Mouse (Mus musculus) lung, embryonic 15.5 days (tissue): ENCODE data around the gene Pon1. TPM values are rescaled to one million over a fixed set of nuclear protein-coding genes. Genes with fewer than 3 reads are reported as not detected.

ENCODE experiments used
- ATAC-seq: fragments of 200-750 bp; cut with Nextera tagmentation; 2 replicates; pipeline ENCODE4 v1.8.0; 2017; ENCODE audit warnings: moderate number of reproducible peaks, borderline replicate concordance; ENCODE audit not compliant: low FRiP score, low TSS enrichment; ENCODE audit errors: extremely low read depth
- H3K27ac ChIP-seq: fragments of 300-500 bp; sonication (generic); 2 replicates; pipeline ENCODE4 v1.5.1; 2015; ENCODE audit warnings: moderate library complexity, mild to moderate bottlenecking, inconsistent platforms
- H3K27me3 ChIP-seq: fragments of 300-500 bp; sonication (generic); 2 replicates; pipeline ENCODE4 v1.6.1; 2015; ENCODE audit warnings: inconsistent platforms
- H3K36me3 ChIP-seq: fragments of 300-500 bp; sonication (generic); 2 replicates; pipeline ENCODE4 v1.6.1; 2015; ENCODE audit warnings: inconsistent platforms
- H3K4me1 ChIP-seq: fragments of 300-500 bp; sonication (generic); 2 replicates; pipeline ENCODE4 v1.6.1; 2015; ENCODE audit warnings: inconsistent platforms
- H3K4me2 ChIP-seq: fragments of 300-500 bp; sonication (generic); 2 replicates; pipeline ENCODE4 v1.6.1; 2015; ENCODE audit warnings: inconsistent platforms, mild to moderate bottlenecking, moderate library complexity
- H3K4me3 ChIP-seq: fragments of 300-500 bp; sonication (generic); 2 replicates; pipeline ENCODE4 v1.5.1; 2015; ENCODE audit warnings: mild to moderate bottlenecking, inconsistent platforms
- H3K9ac ChIP-seq: fragments of 300-500 bp; sonication (generic); 2 replicates; pipeline ENCODE4 v1.6.1; 2015; ENCODE audit warnings: inconsistent platforms
- H3K9me3 ChIP-seq: fragments of 300-500 bp; sonication (generic); 2 replicates; pipeline ENCODE4 v1.6.1; 2016; ENCODE audit warnings: inconsistent platforms
- WGBS: fragments of 180-500 bp; shearing (Covaris S2); methylation state at CpG from one replicate; pipeline ENCODE4 v1.1.7; 2015; 5-methylcytosine and 5-hydroxymethylcytosine counted together
- polyA plus RNA-seq: library from polyadenylated mRNA; unstranded; fragments of >200 nt; fragmentation: Nextera tagmentation; extraction: Ambion mirVana; gene quantifications from 2 replicates; pipeline ENCODE4 v1.2.1, GENCODE M21; 2015

Gene Pon1
- polyA plus RNA-seq, 1 experiment from 2014 or later = not detected

DNA sequence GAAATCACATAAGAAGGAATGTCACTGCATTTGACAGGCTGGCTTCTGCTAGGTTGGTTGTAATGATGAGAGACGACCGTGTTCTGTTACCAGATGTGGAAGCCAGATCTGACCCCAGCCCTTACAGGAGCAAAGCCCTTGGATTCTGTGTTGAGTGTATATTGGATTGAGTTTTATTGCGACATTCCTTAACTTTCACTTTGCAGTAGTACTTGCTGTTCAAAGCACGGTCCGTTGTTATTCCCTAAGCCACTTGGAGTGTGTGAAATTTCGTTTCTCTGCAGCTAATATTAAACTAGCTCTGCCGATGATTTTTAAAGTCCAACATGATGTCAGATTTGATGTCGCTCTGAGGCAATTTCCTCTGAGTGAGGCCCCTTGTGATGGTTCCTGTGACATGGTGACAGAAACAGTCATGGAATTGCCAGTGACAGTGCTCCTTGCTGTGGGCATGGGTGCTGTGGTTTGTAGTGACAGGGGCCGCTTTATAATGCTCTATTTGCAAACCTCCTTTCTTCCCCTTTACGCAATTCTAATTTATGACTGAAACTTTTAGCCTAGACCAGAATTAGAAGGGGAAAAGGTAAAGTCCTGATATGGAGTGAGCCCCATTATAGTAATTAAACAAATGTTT lies 19.4 kb downstream of the Pon1 start:
- Histone ChIP-seq H3K4me3 (no peak overlapping the region), H3K27me3 (no peaks in the 10 kb centered on the region), H3K4me1 (no peaks in the 10 kb centered on the region), H3K36me3 (no peaks in the 10 kb centered on the region), H3K4me2 (no peak overlapping the region), H3K9ac (no peak overlapping the region), H3K27ac (no peak overlapping the region), H3K9me3 (no peaks in the 10 kb centered on the region)
- ATAC-seq = no peak
- WGBS = 82% methylated on average over 10 of the region's 10 CpGs

DNA sequence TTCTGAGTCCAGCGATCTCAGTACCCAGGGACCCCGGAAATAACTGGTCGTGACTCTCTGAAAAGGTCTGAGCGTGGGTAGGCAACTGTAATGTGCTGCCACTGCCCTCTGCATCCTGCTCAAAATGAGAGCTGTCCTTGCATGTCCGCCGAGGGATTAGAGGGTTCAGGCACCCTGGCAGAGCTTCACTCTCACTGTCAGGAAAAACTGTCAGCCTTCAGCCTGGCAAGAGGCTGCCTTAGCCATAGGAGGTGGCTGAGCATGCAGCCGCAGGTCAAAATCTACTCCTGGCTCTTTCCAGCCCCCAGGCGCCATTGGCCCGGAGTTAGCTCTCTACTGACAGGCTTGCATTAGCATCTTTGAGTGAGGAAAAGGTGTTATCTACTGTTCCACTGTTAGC lies 21.2 kb downstream of the Pon1 start:
- Histone ChIP-seq H3K36me3 (no peaks in the 10 kb centered on the region), H3K4me1 (no peaks in the 10 kb centered on the region), H3K27ac (no peak overlapping the region), H3K9ac (no peak overlapping the region), H3K4me2 (no peak overlapping the region), H3K4me3 (no peak overlapping the region), H3K27me3 (no peaks in the 10 kb centered on the region), H3K9me3 (no peaks in the 10 kb centered on the region)
- ATAC-seq = no peak
- WGBS = 66% methylated on average over 9 of the region's 9 CpGs

DNA sequence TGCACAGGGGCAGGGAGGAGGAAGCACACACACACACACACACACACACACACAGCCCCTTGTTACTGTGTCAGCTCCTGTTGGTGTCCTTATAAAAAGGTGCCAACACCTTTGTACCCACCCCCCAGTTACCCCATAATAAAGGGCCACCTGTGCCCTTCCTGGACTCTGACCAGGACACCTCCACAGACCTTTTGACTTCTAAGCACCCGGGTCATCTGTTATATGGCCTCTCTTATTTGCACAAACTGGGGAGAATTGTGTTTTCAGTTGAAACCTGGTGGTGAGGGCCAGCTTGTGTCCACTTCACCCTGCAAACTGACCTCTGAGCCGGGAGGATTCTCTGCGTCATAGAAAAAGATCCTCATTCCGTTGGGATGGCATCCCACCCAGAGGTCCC lies 22.3 kb downstream of the Pon1 start:
- H3K36me3 ChIP-seq = no peaks in the 10 kb centered on the region
- WGBS = 67% methylated on average over 4 of the region's 4 CpGs
- no peaks in the 10 kb centered on the region for H3K9me3 ChIP-seq
- ATAC-seq = no peak
- no peaks in the 10 kb centered on the region for H3K27me3 ChIP-seq
- no peak overlapping the region for H3K9ac ChIP-seq
- H3K4me2 ChIP-seq = no peak overlapping the region
- no peaks in the 10 kb centered on the region for H3K4me1 ChIP-seq
- no peak overlapping the region for H3K4me3 ChIP-seq
- no peak overlapping the region for H3K27ac ChIP-seq

DNA sequence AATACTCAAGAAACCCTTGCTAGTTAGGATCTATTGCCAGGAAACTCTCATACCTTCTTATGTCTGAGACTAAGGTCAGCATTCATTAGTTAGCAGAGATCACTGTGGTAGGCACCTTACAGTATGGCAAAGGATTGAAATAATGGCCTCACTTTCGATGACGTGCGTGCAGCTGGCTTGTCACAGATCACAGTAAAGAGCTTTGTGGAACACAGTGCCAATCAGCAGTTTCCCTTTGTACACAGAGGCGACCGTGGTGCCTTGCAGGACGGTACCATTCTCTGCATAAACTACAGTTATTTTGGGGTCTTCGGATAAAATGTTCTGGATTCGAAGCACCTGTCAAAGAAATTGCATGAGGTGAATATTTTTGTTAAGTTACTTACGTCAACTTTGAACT lies 25.6 kb downstream of the Pon1 start:
- WGBS = 83% methylated on average over 9 of the region's 9 CpGs
- Histone ChIP-seq H3K9ac (no peak overlapping the region), H3K4me3 (no peak overlapping the region), H3K4me1 (0 out of 2 replicates have a peak, but pooled peaks cover 3% of the 10 kb centered on the region), H3K27ac (no peak overlapping the region), H3K27me3 (no peaks in the 10 kb centered on the region), H3K9me3 (no peaks in the 10 kb centered on the region), H3K4me2 (no peak overlapping the region), H3K36me3 (no peaks in the 10 kb centered on the region)
- no peak for ATAC-seq

DNA sequence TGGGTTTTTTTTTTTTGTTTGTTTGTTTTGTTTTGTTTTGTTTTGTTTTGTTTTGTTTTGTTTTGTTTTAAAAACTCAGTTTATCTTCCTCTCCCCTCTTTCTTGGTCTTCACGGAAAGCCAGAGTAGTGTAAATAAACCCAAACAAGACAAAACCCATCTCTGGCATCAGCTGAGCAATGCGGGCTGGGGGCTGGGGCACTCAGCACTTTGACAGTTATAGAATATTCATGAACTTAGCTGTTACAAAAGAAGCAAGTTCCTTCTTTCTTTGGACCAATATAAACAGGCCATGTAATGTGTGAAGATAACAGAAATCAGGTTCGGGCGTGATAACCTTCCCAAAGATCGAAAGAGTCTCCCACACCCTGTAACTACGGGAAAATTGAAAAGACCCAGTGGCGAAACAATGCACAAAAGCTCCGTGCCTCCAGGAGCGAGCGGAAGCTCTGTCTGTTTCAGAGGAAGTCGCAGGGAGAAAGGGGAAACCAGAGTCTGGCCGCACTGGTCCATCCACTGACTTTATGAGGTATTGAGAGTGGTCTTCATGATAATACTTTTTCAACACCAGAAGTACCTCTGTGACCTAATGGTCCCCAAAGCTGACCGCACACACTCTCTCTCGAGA lies 26.6 kb downstream of the Pon1 start:
- H3K27me3 ChIP-seq = no peaks in the 10 kb centered on the region
- no peak overlapping the region for H3K9ac ChIP-seq
- H3K9me3 ChIP-seq = no peaks in the 10 kb centered on the region
- no peaks in the 10 kb centered on the region for H3K36me3 ChIP-seq
- no peak overlapping the region for H3K4me3 ChIP-seq
- WGBS = 50% methylated on average over 14 of the region's 14 CpGs
- no peak for ATAC-seq
- H3K4me1 ChIP-seq = 0 out of 2 replicates have a peak, but pooled peaks cover 3% of the 10 kb centered on the region
- H3K27ac ChIP-seq = no peak overlapping the region
- no peak overlapping the region for H3K4me2 ChIP-seq

DNA sequence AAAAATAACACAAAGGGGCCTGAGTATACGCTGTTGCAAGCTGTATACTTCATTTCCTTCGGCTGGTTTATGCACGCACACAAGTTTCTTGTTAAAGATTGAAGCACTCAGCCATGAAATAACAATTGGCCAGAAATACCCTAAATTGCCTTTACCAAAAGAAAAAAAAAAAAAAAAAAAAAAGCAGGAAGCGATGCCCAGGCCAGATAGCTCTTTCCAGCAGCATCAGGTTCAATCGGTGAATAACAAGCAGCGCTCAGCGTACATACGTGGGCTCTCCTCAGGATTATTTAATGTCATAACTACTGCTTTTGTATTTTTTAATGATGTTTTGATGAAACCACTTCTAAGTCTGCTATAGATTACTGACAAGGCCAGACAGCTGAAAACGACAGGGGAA lies 28.9 kb downstream of the Pon1 start:
- 63% methylated on average over 9 of the region's 9 CpGs for WGBS
- H3K9me3 ChIP-seq = no peaks in the 10 kb centered on the region
- ATAC-seq = no peak
- no peak overlapping the region for H3K9ac ChIP-seq
- no peaks in the 10 kb centered on the region for H3K36me3 ChIP-seq
- peak overlapping the region; percentile 14; the same call in 1 of the 2 replicates for H3K27ac ChIP-seq
- no peaks in the 10 kb centered on the region for H3K27me3 ChIP-seq
- 0 out of 2 replicates have a peak, but pooled peaks cover 3% of the 10 kb centered on the region for H3K4me1 ChIP-seq
- H3K4me2 ChIP-seq = no peak overlapping the region
- no peak overlapping the region for H3K4me3 ChIP-seq

DNA sequence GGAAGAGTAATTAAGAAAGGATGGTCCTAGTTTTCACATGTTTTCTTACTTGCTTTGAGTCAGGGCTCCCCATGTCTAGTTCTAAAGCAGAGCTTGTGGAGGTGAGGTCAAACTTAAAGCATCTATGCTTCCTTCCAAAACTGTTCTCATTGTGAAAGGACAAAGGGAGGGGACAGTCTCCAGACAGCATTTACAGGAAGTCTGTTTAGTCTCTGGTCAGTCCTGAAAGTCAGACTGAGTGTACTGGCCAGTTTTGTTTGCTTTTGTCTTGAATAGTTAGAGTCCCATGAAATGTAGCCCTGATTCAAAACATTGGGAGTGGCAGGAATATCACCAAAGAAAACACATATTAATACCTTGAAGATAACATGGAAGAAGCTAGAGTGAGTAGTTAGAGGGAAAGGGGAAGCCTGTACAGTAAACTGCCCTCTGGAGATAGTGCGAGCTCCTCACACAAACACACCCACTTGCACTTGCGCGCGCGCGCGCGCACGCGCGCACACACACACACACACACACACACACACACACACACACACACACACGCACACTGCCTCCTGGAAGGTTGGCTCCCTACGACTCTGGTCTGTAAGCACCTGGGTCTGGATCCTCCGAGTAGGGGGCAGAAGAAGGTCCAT lies 30.1 kb downstream of the Pon1 start:
- WGBS = 95% methylated on average over 14 of the region's 14 CpGs
- Histone ChIP-seq H3K4me2 (no peak overlapping the region), H3K27me3 (no peaks in the 10 kb centered on the region), H3K27ac (no peak overlapping the region), H3K36me3 (no peaks in the 10 kb centered on the region), H3K4me3 (no peak overlapping the region), H3K9me3 (no peaks in the 10 kb centered on the region), H3K9ac (no peak overlapping the region), H3K4me1 (0 out of 2 replicates have a peak, but pooled peaks cover 3% of the 10 kb centered on the region)
- no peak for ATAC-seq

DNA sequence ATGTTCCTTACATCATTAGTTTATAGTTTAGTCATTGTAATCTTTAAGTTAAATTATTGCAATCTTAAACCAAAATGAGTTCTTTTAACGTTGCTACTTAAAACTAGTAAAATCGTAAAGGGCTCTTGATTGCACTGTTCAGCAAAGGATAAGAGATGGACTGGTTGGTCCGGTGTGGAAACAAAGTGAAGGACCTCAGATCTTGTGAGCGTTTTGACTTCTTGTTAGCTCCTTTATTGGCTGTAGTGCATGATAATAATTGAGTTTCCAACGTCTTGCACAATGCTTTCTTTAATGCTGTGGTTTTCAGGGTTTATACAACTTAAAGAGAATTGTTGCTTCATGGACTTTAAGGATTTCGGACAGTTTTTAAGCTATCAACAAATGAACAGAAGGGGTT lies 31.7 kb downstream of the Pon1 start:
- H3K4me3 ChIP-seq = no peak overlapping the region
- no peaks in the 10 kb centered on the region for H3K36me3 ChIP-seq
- no peak overlapping the region for H3K4me2 ChIP-seq
- no peak overlapping the region for H3K9ac ChIP-seq
- H3K9me3 ChIP-seq = no peaks in the 10 kb centered on the region
- 69% methylated on average over 6 of the region's 6 CpGs for WGBS
- H3K27me3 ChIP-seq = no peaks in the 10 kb centered on the region
- H3K4me1 ChIP-seq = 0 out of 2 replicates have a peak, but pooled peaks cover 3% of the 10 kb centered on the region
- H3K27ac ChIP-seq = no peak overlapping the region
- no peak for ATAC-seq

DNA sequence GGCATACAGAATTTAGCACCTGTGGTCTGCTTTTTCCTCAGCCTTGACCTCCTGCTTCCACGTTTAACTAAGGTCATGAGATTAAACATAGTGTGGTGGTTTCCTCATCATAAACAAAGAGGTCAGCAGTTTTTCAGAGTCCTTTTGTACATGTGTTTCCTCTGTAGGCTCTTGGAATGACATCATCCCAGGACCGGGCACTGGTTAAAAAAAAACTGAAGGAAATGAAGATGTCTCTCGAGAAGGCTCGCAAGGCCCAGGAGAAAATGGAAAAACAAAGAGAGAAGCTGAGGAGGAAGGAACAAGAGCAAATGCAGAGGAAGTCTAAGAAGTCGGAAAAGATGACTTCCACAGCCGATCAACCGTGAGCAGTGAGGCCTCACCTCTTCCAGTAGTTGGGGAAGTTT lies 34.4 kb downstream of the Pon1 start:
- Histone ChIP-seq H3K9ac (no peak overlapping the region), H3K4me2 (no peak overlapping the region), H3K4me3 (no peak overlapping the region), H3K36me3 (no peaks in the 10 kb centered on the region), H3K27ac (peak overlapping the region; percentile 5; the same call in 1 of the 2 replicates), H3K27me3 (no peaks in the 10 kb centered on the region), H3K9me3 (no peaks in the 10 kb centered on the region), H3K4me1 (no peaks in the 10 kb centered on the region)
- peak; percentile 35; the same call in 1 of the 2 replicates for ATAC-seq
- WGBS = 66% methylated on average over 7 of the region's 7 CpGs

DNA sequence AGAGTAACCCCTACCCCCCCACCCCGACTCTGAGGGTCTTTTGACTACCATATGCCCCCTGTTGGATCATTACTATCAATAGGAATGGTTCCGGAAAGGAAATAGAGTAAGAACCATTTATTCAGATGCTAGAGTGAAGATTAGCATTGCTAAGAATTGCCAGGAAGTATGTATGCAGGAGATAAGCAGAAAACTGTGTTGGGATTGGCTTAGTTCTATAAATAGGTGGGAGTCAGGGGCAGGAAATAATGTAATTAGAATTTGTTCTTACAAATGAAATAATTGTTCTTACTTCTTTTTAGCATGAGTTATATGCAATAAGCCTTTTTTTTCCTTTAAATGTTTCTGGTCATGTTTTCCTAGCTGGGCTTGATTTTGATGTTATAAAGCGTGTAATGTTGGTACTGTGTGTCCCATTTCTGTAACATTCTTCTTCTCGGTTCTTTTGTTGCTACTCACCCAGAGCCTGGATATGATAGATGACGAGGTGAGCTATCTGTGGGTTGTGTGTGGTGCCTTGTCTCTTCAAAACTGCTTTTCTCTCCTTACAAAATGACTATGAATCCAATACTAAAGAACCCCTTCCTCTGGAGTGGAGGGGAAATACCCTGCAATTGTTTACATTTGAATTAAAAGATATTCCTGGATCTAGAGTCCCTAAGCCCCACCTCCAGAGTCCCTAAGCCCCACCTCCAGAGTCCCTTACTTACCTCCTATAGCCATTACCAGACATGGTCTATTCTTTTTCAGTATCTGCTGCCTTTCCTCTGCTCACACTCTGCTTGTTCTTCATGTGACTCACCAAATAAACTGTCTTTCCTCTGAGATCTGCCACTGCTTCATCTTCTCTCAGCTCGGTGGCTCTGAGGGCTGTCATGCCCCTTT lies 37.0 kb downstream of the Pon1 start:
- ATAC-seq = no peak
- Histone ChIP-seq H3K9me3 (no peaks in the 10 kb centered on the region), H3K4me1 (peaks cover 6% of the 10 kb centered on the region; the same call in 1 of the 2 replicates), H3K36me3 (no peaks in the 10 kb centered on the region), H3K4me3 (no peak overlapping the region), H3K27me3 (no peaks in the 10 kb centered on the region), H3K27ac (peak overlapping the region; percentile 61), H3K4me2 (no peak overlapping the region), H3K9ac (no peak overlapping the region)
- WGBS = 75% methylated on average over 6 of the region's 6 CpGs

DNA sequence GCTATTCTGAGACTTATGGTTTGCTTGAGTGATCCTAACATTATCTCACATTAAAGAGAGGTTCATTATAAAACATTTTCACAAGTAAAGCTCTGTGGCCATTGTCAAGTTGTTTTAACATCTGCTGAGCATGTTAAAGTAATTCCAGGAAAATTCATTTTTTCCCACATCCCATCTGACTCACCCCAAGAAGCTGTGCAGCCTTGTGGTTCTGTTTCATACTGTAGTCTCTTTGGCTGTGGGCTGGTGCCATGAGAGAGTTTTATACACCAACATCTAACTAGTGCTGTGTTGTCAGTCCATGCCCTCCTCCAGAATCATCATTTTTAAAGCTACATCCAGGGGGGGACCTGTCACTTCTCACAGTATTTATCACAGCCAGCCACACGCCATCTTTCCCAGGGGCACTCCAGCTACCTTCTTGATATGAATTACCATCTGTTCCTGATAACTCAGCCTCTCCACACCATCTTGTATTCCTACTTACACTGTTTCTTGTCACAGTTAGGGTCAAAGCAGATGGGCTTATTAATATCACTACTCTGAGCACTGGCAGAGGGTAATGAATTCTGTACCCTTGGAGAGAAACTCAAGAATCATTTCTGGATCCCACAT lies 38.3 kb downstream of the Pon1 start:
- no peaks in the 10 kb centered on the region for H3K9me3 ChIP-seq
- no peak overlapping the region for H3K9ac ChIP-seq
- H3K36me3 ChIP-seq = no peaks in the 10 kb centered on the region
- peak overlapping the region; percentile 31; the same call in 1 of the 2 replicates for H3K27ac ChIP-seq
- H3K27me3 ChIP-seq = no peaks in the 10 kb centered on the region
- H3K4me3 ChIP-seq = no peak overlapping the region
- ATAC-seq = no peak
- no peak overlapping the region for H3K4me2 ChIP-seq
- WGBS = 79% methylated on average over 1 of the region's 1 CpGs
- H3K4me1 ChIP-seq = peaks cover 19% of the 10 kb centered on the region
